Mouse (Mus musculus): Measurements from ENCODE around the gene Inafm1. TPM values are rescaled to one million over a fixed set of nuclear protein-coding genes. Genes with fewer than 3 reads are reported as not detected.
"Not testable (repeated sequence)": the region's sequence is repeated elsewhere in the genome, so short reads cannot be mapped to it uniquely, and the experiment has no call there.

Gene Inafm1
- polyA plus RNA-seq, 1 experiment from 2014 or later: 24.8 TPM

DNA sequence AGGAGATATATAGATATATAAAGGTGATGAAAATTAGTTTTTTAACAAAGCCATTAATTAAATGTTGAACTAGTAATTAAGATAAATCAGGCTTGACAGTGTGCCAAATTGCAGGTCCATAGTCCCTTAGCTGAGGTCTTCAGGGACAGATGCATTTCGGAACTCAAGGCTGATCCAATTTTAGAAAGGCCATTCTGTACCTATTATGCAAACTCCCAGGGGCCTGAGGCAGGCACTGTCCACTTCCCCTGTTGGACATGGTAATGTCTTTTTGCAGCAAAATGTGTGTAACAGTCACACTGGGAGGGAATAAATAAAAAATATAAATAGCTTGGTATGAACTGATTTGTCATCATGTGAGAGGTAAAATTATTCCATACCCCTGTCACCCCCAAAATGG, 2.3 kb downstream of the Inafm1 start:
- no peak for ATAC-seq
- H3K4me1 ChIP-seq (replicated peaks; ENCODE audit: control insufficient read depth, insufficient read depth, low read length): peaks cover 7% of the 10 kb centered on the region
- no peak for TF ChIP-seq CTCF (IDR thresholded peaks at IDR 0.05; ENCODE audit: low read depth)
- H3K9me3 ChIP-seq (ENCODE audit: control insufficient read depth): no peaks in the 10 kb centered on the region
- H3K4me2 ChIP-seq (replicated peaks; ENCODE audit: low read depth): no peak overlapping the region
- H3K27me3 ChIP-seq (replicated peaks; ENCODE audit: control insufficient read depth, insufficient read depth, low read length): no peaks in the 10 kb centered on the region
- no peak overlapping the region for H3K4me3 ChIP-seq (ENCODE audit: low read depth, low read length)
- H3K9ac ChIP-seq (ENCODE audit: low read depth, low read length): no peak overlapping the region
- H3K27ac ChIP-seq (ENCODE audit: low read depth, low read length): no peak overlapping the region
- WGBS: 86% methylated on average over 1 of the region's 1 CpGs
- H3K36me3 ChIP-seq (ENCODE audit: control insufficient read depth, insufficient read depth): peaks cover 11% of the 10 kb centered on the region

DNA sequence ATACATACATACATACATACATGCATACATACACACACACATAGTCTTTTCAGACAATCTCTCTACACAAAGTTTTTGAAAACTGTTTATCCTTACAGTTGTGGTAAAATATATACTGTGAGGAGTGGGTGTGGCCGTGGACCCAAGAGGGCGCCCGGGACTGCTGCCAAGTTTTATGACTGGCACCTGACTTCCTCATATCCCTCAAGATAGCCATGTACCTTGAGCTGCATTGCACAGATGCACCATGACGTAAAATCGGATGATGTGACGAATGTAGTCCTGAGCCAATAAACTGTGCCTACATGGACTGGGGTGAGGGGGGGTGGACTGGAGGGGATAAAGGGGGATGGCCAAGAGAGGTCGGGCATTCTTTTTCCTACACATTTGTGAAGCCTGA, 6.8 kb downstream of the Inafm1 start:
- 38% methylated on average over 7 of the region's 7 CpGs for WGBS
- not testable (repeated sequence) for H3K27me3 ChIP-seq (replicated peaks; ENCODE audit: control insufficient read depth, insufficient read depth, low read length); H3K36me3 ChIP-seq (ENCODE audit: control insufficient read depth, insufficient read depth); H3K27ac ChIP-seq (ENCODE audit: low read depth, low read length); H3K4me1 ChIP-seq (replicated peaks; ENCODE audit: control insufficient read depth, insufficient read depth, low read length); H3K9me3 ChIP-seq (ENCODE audit: control insufficient read depth); H3K4me3 ChIP-seq (ENCODE audit: low read depth, low read length); H3K9ac ChIP-seq (ENCODE audit: low read depth, low read length); H3K4me2 ChIP-seq (replicated peaks; ENCODE audit: low read depth)
- peak; percentile 68 for ATAC-seq

DNA sequence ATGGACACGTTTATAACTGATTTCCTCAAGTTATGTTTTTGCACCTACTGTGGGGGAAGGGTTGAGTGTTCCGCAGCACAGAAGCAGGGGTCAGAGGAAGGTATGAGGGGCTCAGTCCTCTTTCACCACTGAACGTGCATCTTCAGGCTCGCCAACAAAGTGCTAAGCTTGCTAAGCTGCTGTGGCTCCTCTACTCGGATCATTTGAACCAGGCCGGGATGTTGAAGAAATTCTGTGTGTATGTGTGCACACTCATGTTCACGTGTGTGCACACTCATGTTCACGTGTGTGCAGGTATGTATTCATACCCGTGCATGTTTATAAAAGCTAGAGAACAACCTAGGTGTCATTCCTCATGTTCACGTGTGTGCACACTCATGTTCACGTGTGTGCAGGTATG, 7.6 kb downstream of the Inafm1 start:
- Histone ChIP-seq H3K4me3 (ENCODE audit: low read depth, low read length) (no peak overlapping the region), H3K36me3 (ENCODE audit: control insufficient read depth, insufficient read depth) (no peaks in the 10 kb centered on the region), H3K27me3 (replicated peaks; ENCODE audit: control insufficient read depth, insufficient read depth, low read length) (no peaks in the 10 kb centered on the region), H3K4me2 (replicated peaks; ENCODE audit: low read depth) (no peak overlapping the region), H3K4me1 (replicated peaks; ENCODE audit: control insufficient read depth, insufficient read depth, low read length) (no peaks in the 10 kb centered on the region), H3K9me3 (ENCODE audit: control insufficient read depth) (no peaks in the 10 kb centered on the region), H3K9ac (ENCODE audit: low read depth, low read length) (no peak overlapping the region), H3K27ac (ENCODE audit: low read depth, low read length) (no peak overlapping the region)
- ATAC-seq: no peak
- 87% methylated on average over 11 of the region's 11 CpGs for WGBS
- TF ChIP-seq CTCF (IDR thresholded peaks at IDR 0.05; ENCODE audit: low read depth): no peak

- H3K27ac ChIP-seq (ENCODE audit: low read depth, low read length): no peak overlapping the region
- no peaks in the 10 kb centered on the region for H3K4me1 ChIP-seq (replicated peaks; ENCODE audit: control insufficient read depth, insufficient read depth, low read length)
- H3K27me3 ChIP-seq (replicated peaks; ENCODE audit: control insufficient read depth, insufficient read depth, low read length): no peaks in the 10 kb centered on the region
- ATAC-seq: no peak
- H3K4me2 ChIP-seq (replicated peaks; ENCODE audit: low read depth): no peak overlapping the region
- no peaks in the 10 kb centered on the region for H3K9me3 ChIP-seq (ENCODE audit: control insufficient read depth)
- no peak overlapping the region for H3K4me3 ChIP-seq (ENCODE audit: low read depth, low read length)
- H3K36me3 ChIP-seq (ENCODE audit: control insufficient read depth, insufficient read depth): no peaks in the 10 kb centered on the region
- no peak overlapping the region for H3K9ac ChIP-seq (ENCODE audit: low read depth, low read length)
- TF ChIP-seq CTCF (IDR thresholded peaks at IDR 0.05; ENCODE audit: low read depth): no peak
- 80% methylated on average over 5 of the region's 5 CpGs for WGBS
Observed at GRCm38 (mm10) chr7:16263843-16264242, 9.6 kb downstream of the Inafm1 start.

DNA sequence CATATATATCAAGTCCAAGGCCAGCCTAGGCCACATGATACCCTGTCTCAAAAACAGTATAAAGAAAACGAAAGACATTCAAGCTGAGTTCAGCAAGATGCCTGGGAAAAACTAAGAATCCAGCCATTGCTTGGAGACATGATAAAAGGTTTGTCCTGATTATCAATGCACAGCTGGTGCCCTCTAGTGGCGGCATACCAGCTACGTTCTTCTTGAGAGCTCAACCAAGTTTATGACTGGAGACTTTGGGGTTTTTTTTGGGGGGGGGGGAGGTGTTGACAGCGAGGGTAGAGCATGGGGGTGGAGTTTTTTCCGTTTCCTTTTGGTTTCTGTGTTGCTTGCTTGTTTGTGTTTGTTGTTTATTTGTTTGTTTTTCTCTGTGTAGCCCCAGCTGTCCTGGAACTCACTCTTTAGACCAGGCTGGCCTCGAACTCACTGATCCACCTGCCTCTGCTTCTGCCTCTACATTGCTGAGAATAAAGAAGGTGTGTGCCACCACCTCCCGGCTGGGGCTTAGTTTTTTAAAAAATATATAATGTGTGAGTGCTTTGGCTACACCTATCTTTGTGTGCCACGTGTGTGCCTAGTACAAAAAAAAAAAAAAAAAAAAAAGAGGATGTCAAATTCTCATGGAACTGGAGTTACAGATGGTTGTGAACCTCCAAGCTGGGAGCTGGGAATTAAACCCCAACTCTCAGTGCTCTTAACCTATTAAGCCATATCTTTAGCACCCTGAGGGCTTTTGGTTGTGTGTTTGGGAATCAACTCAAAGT, 10.2 kb downstream of the Inafm1 start:
- H3K27ac ChIP-seq (ENCODE audit: low read depth, low read length): no peak overlapping the region
- H3K4me1 ChIP-seq (replicated peaks; ENCODE audit: control insufficient read depth, insufficient read depth, low read length): no peaks in the 10 kb centered on the region
- H3K27me3 ChIP-seq (replicated peaks; ENCODE audit: control insufficient read depth, insufficient read depth, low read length): no peaks in the 10 kb centered on the region
- H3K36me3 ChIP-seq (ENCODE audit: control insufficient read depth, insufficient read depth): no peaks in the 10 kb centered on the region
- no peak for ATAC-seq
- peak; percentile 88 for TF ChIP-seq CTCF (IDR thresholded peaks at IDR 0.05; ENCODE audit: low read depth)
- H3K4me2 ChIP-seq (replicated peaks; ENCODE audit: low read depth): no peak overlapping the region
- H3K4me3 ChIP-seq (ENCODE audit: low read depth, low read length): no peak overlapping the region
- H3K9me3 ChIP-seq (ENCODE audit: control insufficient read depth): no peaks in the 10 kb centered on the region
- H3K9ac ChIP-seq (ENCODE audit: low read depth, low read length): no peak overlapping the region
- WGBS: 26% methylated on average over 8 of the region's 8 CpGs

GRCm38 (mm10) chr7:16261097-16261496, 12.3 kb downstream of the Inafm1 start:
- TF ChIP-seq CTCF (IDR thresholded peaks at IDR 0.05; ENCODE audit: low read depth): no peak
- WGBS: 48% methylated on average over 1 of the region's 1 CpGs
- Histone ChIP-seq H3K27me3 (replicated peaks; ENCODE audit: control insufficient read depth, insufficient read depth, low read length) (no peaks in the 10 kb centered on the region), H3K9ac (ENCODE audit: low read depth, low read length) (no peak overlapping the region), H3K4me3 (ENCODE audit: low read depth, low read length) (no peak overlapping the region), H3K27ac (ENCODE audit: low read depth, low read length) (no peak overlapping the region), H3K9me3 (ENCODE audit: control insufficient read depth) (no peaks in the 10 kb centered on the region), H3K36me3 (ENCODE audit: control insufficient read depth, insufficient read depth) (no peaks in the 10 kb centered on the region), H3K4me2 (replicated peaks; ENCODE audit: low read depth) (no peak overlapping the region; the same call in 1 of the 2 replicates), H3K4me1 (replicated peaks; ENCODE audit: control insufficient read depth, insufficient read depth, low read length) (no peaks in the 10 kb centered on the region)
- peak; percentile 86 for ATAC-seq

Data from intestine, postnatal 0 days (tissue).